ENCODE assay signal across 8 mouse cellular contexts in genomic region chr15:36373900-36374611, GRCm38 (mm10).
DNase-seq lines count a peak whose midpoint lies in the region; ATAC-seq and TF ChIP-seq lines count a peak whose summit lies in the region.

No protein-coding gene starts in this region.

- peaks cover 23% of the 10 kb centered on the region for H3K4me1 ChIP-seq in heart, embryonic 12.5 days (replicated peaks)
- H3K4me1 ChIP-seq in heart, embryonic 16.5 days (ENCODE audit: control insufficient read depth, insufficient read depth, low read length), result peaks cover 20% of the 10 kb centered on the region
- H3K4me1 ChIP-seq in small intestine, adult 2 months (ENCODE audit: control insufficient read depth, insufficient read depth, insufficient read length, low read length), result peaks cover 8% of the 10 kb centered on the region; the same call in 1 of the 2 replicates

- no peak for TF ChIP-seq CTCF in small intestine, adult 2 months (IDR thresholded peaks at IDR 0.05; ENCODE audit: extremely low read depth, insufficient read length, insufficient replicate concordance, low read depth, low read length)

- intact Hi-C loops in heart, postnatal 25 days (cut with DNase I), result no loop called here

- H3K4me3 ChIP-seq in heart, embryonic 12.5 days, result peak overlapping the region; percentile 49
- peak overlapping the region; percentile 53 for H3K4me3 ChIP-seq in heart, embryonic 16.5 days (ENCODE audit: low read length)
- peak overlapping the region; percentile 59 for H3K4me3 ChIP-seq in small intestine, adult 2 months (ENCODE audit: low read depth, low read length)

- peak; percentile 79 for ATAC-seq in heart, embryonic 12.5 days (ENCODE audit: insufficient number of reproducible peaks, low FRiP score)
- peak; percentile 73; the same call in 1 of the 2 replicates for ATAC-seq in heart, embryonic 16.5 days (replicated peaks; ENCODE audit: extremely low read depth, insufficient read depth, low FRiP score)

- 3% methylated on average over 11 of the region's 11 CpGs for WGBS in heart, embryonic 12.5 days
- 9% methylated on average over 11 of the region's 11 CpGs for WGBS in heart, embryonic 16.5 days
- WGBS in small intestine, adult 2 months, result 22% methylated on average over 11 of the region's 11 CpGs

- H3K36me3 ChIP-seq in heart, embryonic 12.5 days, result no peaks in the 10 kb centered on the region
- H3K36me3 ChIP-seq in heart, embryonic 16.5 days (ENCODE audit: control insufficient read depth, insufficient read depth), result no peaks in the 10 kb centered on the region
- no peaks in the 10 kb centered on the region for H3K36me3 ChIP-seq in small intestine, adult 2 months (ENCODE audit: control insufficient read depth, insufficient read depth, low read length)

- peak overlapping the region; percentile 75 for H3K27ac ChIP-seq in heart, embryonic 12.5 days (ENCODE audit: poor library complexity, severe bottlenecking)
- peak overlapping the region; percentile 71 for H3K27ac ChIP-seq in heart, embryonic 16.5 days (ENCODE audit: low read length)
- peak overlapping the region; percentile 97 for H3K27ac ChIP-seq in small intestine, adult 2 months (ENCODE audit: insufficient read depth, low read depth, low read length)

- H3K9me3 ChIP-seq in heart, embryonic 12.5 days (replicated peaks), result no peaks in the 10 kb centered on the region
- H3K9me3 ChIP-seq in heart, embryonic 16.5 days (replicated peaks; ENCODE audit: control insufficient read depth, low read length), result peaks cover 2% of the 10 kb centered on the region; the same call in 1 of the 2 replicates

- TF ChIP-seq POLR2A in small intestine, adult 2 months (IDR thresholded peaks at IDR 0.05; ENCODE audit: low read depth, low read length), result peak; percentile 21; the same call in 1 of the 2 replicates

- no peaks in the 10 kb centered on the region for H3K27me3 ChIP-seq in heart, embryonic 12.5 days (replicated peaks)
- H3K27me3 ChIP-seq in heart, embryonic 16.5 days (ENCODE audit: control insufficient read depth, insufficient read depth, low read length), result no peaks in the 10 kb centered on the region
- no peaks in the 10 kb centered on the region for H3K27me3 ChIP-seq in small intestine, adult 2 months (ENCODE audit: control insufficient read depth, insufficient read depth, low read length)

- peak overlapping the region; percentile 63 for H3K9ac ChIP-seq in heart, embryonic 12.5 days
- H3K9ac ChIP-seq in heart, embryonic 16.5 days (ENCODE audit: low read length), result peak overlapping the region; percentile 63

- DNase-seq in heart, postnatal 25 days (ENCODE audit: low spot score), result no peak
- peak; percentile 21 to 30 for DNase-seq in cerebellum, postnatal 25 days
- peak; percentile 69 for DNase-seq in kidney, postnatal 36 days
- DNase-seq in lung, postnatal 36 days, result peak; percentile 63
- no peak for DNase-seq in natural killer cell, adult 2 months (ENCODE audit: low spot score in 2 of 2)

- peak overlapping the region; percentile 78 for H3K4me2 ChIP-seq in heart, embryonic 12.5 days
- peak overlapping the region; percentile 69 for H3K4me2 ChIP-seq in heart, embryonic 16.5 days (ENCODE audit: low read depth, low read length)

Comparison
In these comparisons a context has a peak if more than half of its experiments do, and no peak if none do; other contexts are left out.
1. DNase-seq: peak in cerebellum, postnatal 25 days (2 of 2), kidney, postnatal 36 days (2 of 2) and lung, postnatal 36 days (single experiment); none in heart, postnatal 25 days (single experiment) and natural killer cell, adult 2 months (0 of 2).
2. Peak in every context shown above with its lines, with median percentiles within 50 percentile points of each other: H3K27ac ChIP-seq and H3K4me3 ChIP-seq.